Comparison of ENCODE assay signal across 19 mouse cellular contexts in genomic region chr16:24559811-24560210, GRCm38 (mm10).
A peak's percentile ranks its signal among the peaks of the same experiment; 100 is the strongest.
DNase-seq lines count a peak whose midpoint lies in the region; ATAC-seq and TF ChIP-seq lines count a peak whose summit lies in the region.
"Had no signal": no experiment of that assay in that cellular context is flagged by ENCODE, and none has a peak within 500 bp of the region (broad histone marks: within the 10 kb centered on the region; RNA-seq: fewer than 3 reads in every experiment).

No protein-coding gene starts in this region.

- no peak overlapping the region for H3K9ac ChIP-seq in midbrain, postnatal 0 days (replicated peaks; ENCODE audit: low read length, poor library complexity, severe bottlenecking)
- H3K9ac ChIP-seq: hindbrain, embryonic 13.5 days; liver, embryonic 14.5 days; midbrain, embryonic 15.5 days; neural tube, embryonic 12.5 days had no signal

- H3K27me3 ChIP-seq in heart, embryonic 10.5 days (ENCODE audit: insufficient read depth, poor library complexity, severe bottlenecking): no peaks in the 10 kb centered on the region
- no peaks in the 10 kb centered on the region for H3K27me3 ChIP-seq in midbrain, postnatal 0 days (ENCODE audit: insufficient read depth, low read length)
- H3K27me3 ChIP-seq: hindbrain, embryonic 13.5 days; midbrain, embryonic 15.5 days; neural tube, embryonic 12.5 days had no signal

- 96% methylated on average over 4 of the region's 4 CpGs for WGBS in heart, embryonic 10.5 days
- 95% methylated on average over 4 of the region's 4 CpGs for WGBS in midbrain, postnatal 0 days

- no peak overlapping the region for H3K27ac ChIP-seq in heart, embryonic 10.5 days
- no peak overlapping the region for H3K27ac ChIP-seq in midbrain, postnatal 0 days (ENCODE audit: low read depth, low read length)
- H3K27ac ChIP-seq: embryonic facial prominence, embryonic 10.5 days; hindbrain, embryonic 13.5 days; liver, embryonic 14.5 days; midbrain, embryonic 15.5 days; neural tube, embryonic 12.5 days had no signal

- H3K4me1 ChIP-seq in heart, embryonic 10.5 days: 0 out of 2 replicates have a peak, but pooled peaks cover 4% of the 10 kb centered on the region
- no peaks in the 10 kb centered on the region for H3K4me1 ChIP-seq in midbrain, postnatal 0 days (ENCODE audit: insufficient read depth, low read length)
- H3K4me1 ChIP-seq: hindbrain, embryonic 13.5 days; midbrain, embryonic 15.5 days; neural tube, embryonic 12.5 days had no signal

- no peak overlapping the region for H3K4me2 ChIP-seq in midbrain, postnatal 0 days (ENCODE audit: low read depth, low read length, poor library complexity, severe bottlenecking)
- H3K4me2 ChIP-seq: hindbrain, embryonic 13.5 days; midbrain, embryonic 15.5 days; neural tube, embryonic 12.5 days had no signal

- no peak for TF ChIP-seq CTCF in midbrain, postnatal 0 days (IDR thresholded peaks at IDR 0.05)

- ATAC-seq in midbrain, postnatal 0 days (ENCODE audit: low FRiP score): no peak
- ATAC-seq: CD4-positive, CD25-positive, alpha-beta regulatory T cell, adult 4 months; intestine, embryonic 16.5 days; midbrain, embryonic 15.5 days had no signal

- peaks cover 3% of the 10 kb centered on the region; the same call in 1 of the 2 replicates for H3K36me3 ChIP-seq in heart, embryonic 10.5 days
- no peaks in the 10 kb centered on the region for H3K36me3 ChIP-seq in midbrain, postnatal 0 days (ENCODE audit: insufficient read depth, low read length)
- H3K36me3 ChIP-seq: embryonic facial prominence, embryonic 10.5 days; hindbrain, embryonic 13.5 days; midbrain, embryonic 15.5 days; neural tube, embryonic 12.5 days had no signal

- DNase-seq in heart, adult 11 months: peak; percentile 95
- DNase-seq in heart, embryonic 10.5 days (ENCODE audit: low spot score): no peak
- DNase-seq in adipocyte (ENCODE audit: low spot score): peak; percentile 90
- peak; percentile 44 to 56 for DNase-seq in heart, adult 9 months (ENCODE audit: low spot score in 2 of 2)
- DNase-seq in lung, postnatal 25 days (ENCODE audit: low spot score): peak; percentile 65
- no peak for DNase-seq in kidney, postnatal 4 days
- no peak for DNase-seq in midbrain, postnatal 0 days (ENCODE audit: low spot score)
- DNase-seq: cerebellum, adult 11-12 months; cerebellum, postnatal 36 days; kidney, postnatal 14 days; right cerebral cortex, postnatal 14 days; thymus, postnatal 36 days had no signal

- no peak overlapping the region for H3K4me3 ChIP-seq in heart, embryonic 10.5 days
- no peak overlapping the region for H3K4me3 ChIP-seq in midbrain, postnatal 0 days (ENCODE audit: low read depth, low read length)
- H3K4me3 ChIP-seq: embryonic facial prominence, embryonic 10.5 days; hindbrain, embryonic 13.5 days; midbrain, embryonic 15.5 days; neural tube, embryonic 12.5 days had no signal

- no peaks in the 10 kb centered on the region for H3K9me3 ChIP-seq in heart, embryonic 10.5 days
- H3K9me3 ChIP-seq in midbrain, postnatal 0 days (ENCODE audit: low read length): no peaks in the 10 kb centered on the region
- H3K9me3 ChIP-seq: embryonic facial prominence, embryonic 10.5 days; hindbrain, embryonic 13.5 days; midbrain, embryonic 15.5 days; neural tube, embryonic 12.5 days had no signal

Comparison
In these comparisons a context has a peak if more than half of its experiments do, and no peak if none do; other contexts are left out.
1. DNase-seq: peak in heart, adult 11 months (single experiment), adipocyte (single experiment), heart, adult 9 months (2 of 2) and lung, postnatal 25 days (single experiment); none in heart, embryonic 10.5 days (single experiment), kidney, postnatal 4 days (0 of 2) and midbrain, postnatal 0 days (single experiment).